Mouse (Mus musculus) hindbrain, postnatal 0 days (tissue): ENCODE results near the gene Alox12. TPM values are rescaled to one million over a fixed set of nuclear protein-coding genes. Genes with fewer than 3 reads are reported as not detected.

ENCODE experiments used
- ATAC-seq: fragments of 200-750 bp; cut with Nextera tagmentation; 2 replicates; pipeline ENCODE4 v1.8.0; 2017; ENCODE audit warnings: mild to moderate bottlenecking, moderate TSS enrichment, moderate library complexity
- DNase-seq: peaks from one replicate; pipeline ENCODE4 v3.0.0-alpha.2; 2015; ENCODE audit warnings: low spot score
- H3K27ac ChIP-seq: fragments of 300-500 bp; sonication (generic); 2 replicates; pipeline ENCODE4 v1.5.1; 2014; ENCODE audit warnings: mild to moderate bottlenecking
- H3K27me3 ChIP-seq: fragments of 300-500 bp; sonication (generic); 2 replicates; pipeline ENCODE4 v1.6.1; 2014; ENCODE audit warnings: low read length, mixed read lengths; ENCODE audit not compliant: insufficient read depth
- H3K36me3 ChIP-seq: fragments of 300-500 bp; sonication (generic); 2 replicates; pipeline ENCODE4 v1.6.1; 2014; ENCODE audit warnings: low read length, mixed read lengths; ENCODE audit not compliant: insufficient read depth
- H3K4me1 ChIP-seq: fragments of 300-500 bp; sonication (generic); 2 replicates; pipeline ENCODE4 v1.6.1; 2014; ENCODE audit warnings: antibody characterized with exemption, low read length, mixed read lengths; ENCODE audit not compliant: insufficient read depth
- H3K4me2 ChIP-seq: fragments of 300-500 bp; sonication (generic); 2 replicates; pipeline ENCODE4 v1.6.1; 2014; ENCODE audit warnings: low read depth, mild to moderate bottlenecking, low read length, moderate library complexity, mixed read lengths
- H3K4me3 ChIP-seq: fragments of 300-500 bp; sonication (generic); 2 replicates; pipeline ENCODE4 v1.5.1; 2014; ENCODE audit warnings: low read length
- H3K9ac ChIP-seq: fragments of 300-500 bp; sonication (generic); replicated peaks from 2 replicates; pipeline ENCODE4 v1.6.1; 2014; ENCODE audit warnings: mild to moderate bottlenecking, low read length, moderate library complexity, mixed read lengths
- H3K9me3 ChIP-seq: fragments of 300-500 bp; sonication (generic); 2 replicates; pipeline ENCODE4 v1.6.1; 2016; ENCODE audit warnings: low read length, mixed read lengths
- CTCF ChIP-seq: IDR thresholded peaks from 2 replicates; pipeline ENCODE4 v1.5.1; 2016; ENCODE audit warnings: antibody characterized with exemption, control low read depth, low read depth
- WGBS: fragments of 180-500 bp; shearing (Covaris S2); extraction: QIAGEN DNeasy Blood & Tissue Kit; methylation state at CpG from one replicate; pipeline ENCODE4 v1.1.7; 2014; 5-methylcytosine and 5-hydroxymethylcytosine counted together
- polyA plus RNA-seq: library from polyadenylated mRNA; unstranded; fragments of >200 nt; fragmentation: Nextera tagmentation; extraction: Ambion mirVana; gene quantifications from 2 replicates; pipeline ENCODE4 v1.2.1, GENCODE M21; 2015
- total RNA-seq: library from RNA; depleted of rRNA; stranded (reverse); fragments of >200 nt; gene quantifications from 2 replicates; pipeline ENCODE4 v1.2.3, GENCODE M21; 2014

Alox12 gene
- total and polyA plus RNA-seq, 2 experiments from 2014 or later, result 0.16 to 0.49 TPM

DNA sequence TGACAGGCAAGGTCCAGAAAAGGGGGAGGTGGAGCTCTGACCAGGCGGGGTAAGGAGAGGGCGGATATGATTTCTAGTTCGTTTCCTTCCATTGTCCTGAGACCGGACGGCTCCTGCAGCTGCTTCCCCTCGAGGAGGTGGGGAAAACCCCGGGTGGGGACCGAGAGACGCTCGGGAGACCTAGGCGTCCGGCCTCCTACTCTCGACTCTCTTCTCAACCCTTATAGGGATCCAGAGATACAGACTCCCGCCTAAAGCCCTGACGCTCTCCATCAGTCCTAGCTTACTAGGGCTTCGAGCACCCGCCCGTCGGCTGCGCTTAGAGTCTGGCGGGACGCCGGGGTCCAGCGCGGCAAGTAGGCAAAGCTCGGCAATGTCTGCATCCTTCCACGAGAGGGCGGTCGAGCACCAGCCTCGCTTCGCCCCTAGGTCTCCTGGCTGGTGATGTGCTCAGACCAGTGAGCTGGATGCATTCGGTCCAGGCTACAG, 24.9 kb downstream of the Alox12 start:
- Histone ChIP-seq H3K4me1 (peaks cover 12% of the 10 kb centered on the region), H3K27ac (no peak overlapping the region), H3K9me3 (no peaks in the 10 kb centered on the region), H3K36me3 (0 out of 2 replicates have a peak, but pooled peaks cover 8% of the 10 kb centered on the region), H3K27me3 (0 out of 2 replicates have a peak, but pooled peaks cover 6% of the 10 kb centered on the region), H3K4me2 (peak overlapping the region; percentile 55; the same call in 1 of the 2 replicates), H3K9ac (no peak overlapping the region), H3K4me3 (0 out of 2 replicates have a peak overlapping the region, but pooled peaks have one; percentile 7)
- 1% methylated on average over 32 of the region's 32 CpGs for WGBS
- TF ChIP-seq CTCF, result peak; percentile 98
- DNase-seq (peak; percentile 89), ATAC-seq (peak; percentile 47; the same call in 1 of the 2 replicates)

DNA sequence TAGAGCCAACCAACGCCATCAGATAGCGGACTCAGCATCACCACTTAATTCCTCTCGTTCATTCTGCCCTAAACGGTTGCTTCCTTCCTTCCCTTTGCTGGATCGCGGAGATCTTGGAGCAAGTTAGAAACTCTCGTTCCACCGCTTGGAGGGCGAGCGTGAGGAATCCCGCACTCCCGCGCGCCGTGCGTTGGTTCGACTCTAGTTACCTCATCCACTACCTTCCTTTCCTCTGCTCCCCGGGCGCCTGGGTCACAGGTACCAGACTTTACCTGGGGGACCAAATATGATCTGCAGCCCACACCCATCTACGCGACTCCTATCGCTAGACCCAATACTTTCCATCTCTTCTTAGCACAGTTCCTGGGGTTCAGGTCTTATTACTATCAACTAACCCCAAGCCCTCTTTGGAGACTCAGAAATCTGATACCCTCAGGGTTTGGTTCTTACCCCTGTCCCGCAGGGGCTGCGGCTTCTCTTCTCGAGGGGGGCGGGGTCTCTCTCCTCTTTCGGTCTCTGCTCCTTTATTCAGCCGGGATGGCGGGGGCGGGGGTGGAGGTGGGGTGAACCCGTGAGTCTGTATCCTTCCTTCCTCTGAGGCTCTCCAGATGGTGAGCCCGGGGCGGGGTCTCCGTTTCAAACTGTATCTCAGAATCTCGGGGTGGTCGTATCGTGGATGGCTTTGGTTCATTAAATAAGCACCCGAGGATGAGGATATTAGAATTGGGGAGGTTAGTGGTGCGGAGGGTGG, 25.7 kb downstream of the Alox12 start, which contains the start of gene Bcl6b:
Bcl6b (minus strand) TSS at position 539 of the 751 bp plus-strand sequence.
- peak within 1 kb of the TSS; percentile 51; the same call in 1 of the 2 replicates for H3K27ac ChIP-seq
- WGBS, result 1% methylated on average over 39 of the region's 39 CpGs
- peak within 1 kb of the TSS; percentile 24; the same call in 1 of the 2 replicates for H3K9ac ChIP-seq

GRCm38 (mm10) chr11:70228828-70229227, 26.3 kb downstream of the Alox12 start:
- peak overlapping the region; percentile 24; the same call in 1 of the 2 replicates for H3K9ac ChIP-seq
- H3K36me3 ChIP-seq, result no peaks in the 10 kb centered on the region
- WGBS, result under 1% methylated on average over 19 of the region's 19 CpGs
- TF ChIP-seq CTCF, result peak; percentile 14
- peak overlapping the region; percentile 55 for H3K4me2 ChIP-seq
- peaks cover 12% of the 10 kb centered on the region for H3K4me1 ChIP-seq
- H3K27ac ChIP-seq, result peak overlapping the region; percentile 51; the same call in 1 of the 2 replicates
- DNase-seq, result peak; percentile 87
- ATAC-seq, result peak; percentile 51; the same call in 1 of the 2 replicates
- H3K27me3 ChIP-seq, result 0 out of 2 replicates have a peak, but pooled peaks cover 6% of the 10 kb centered on the region
- peak overlapping the region; percentile 30 for H3K4me3 ChIP-seq
- no peaks in the 10 kb centered on the region for H3K9me3 ChIP-seq

More for the DNA sequence above, 25.7 kb downstream of the Alox12 start, which contains the start of gene Bcl6b:
- Histone ChIP-seq H3K27me3 (0 out of 2 replicates have a peak, but pooled peaks cover 6% of the 10 kb centered on the region), H3K4me1 (peaks cover 12% of the 10 kb centered on the region), H3K36me3 (0 out of 2 replicates have a peak, but pooled peaks cover under 1% of the 10 kb centered on the region), H3K9me3 (no peaks in the 10 kb centered on the region), H3K4me2 (peak within 1 kb of the TSS; percentile 55), H3K4me3 (peak within 1 kb of the TSS; percentile 30)
- TF ChIP-seq CTCF, result no peak
- DNase-seq (peak; percentile 2), ATAC-seq (no peak)

DNA sequence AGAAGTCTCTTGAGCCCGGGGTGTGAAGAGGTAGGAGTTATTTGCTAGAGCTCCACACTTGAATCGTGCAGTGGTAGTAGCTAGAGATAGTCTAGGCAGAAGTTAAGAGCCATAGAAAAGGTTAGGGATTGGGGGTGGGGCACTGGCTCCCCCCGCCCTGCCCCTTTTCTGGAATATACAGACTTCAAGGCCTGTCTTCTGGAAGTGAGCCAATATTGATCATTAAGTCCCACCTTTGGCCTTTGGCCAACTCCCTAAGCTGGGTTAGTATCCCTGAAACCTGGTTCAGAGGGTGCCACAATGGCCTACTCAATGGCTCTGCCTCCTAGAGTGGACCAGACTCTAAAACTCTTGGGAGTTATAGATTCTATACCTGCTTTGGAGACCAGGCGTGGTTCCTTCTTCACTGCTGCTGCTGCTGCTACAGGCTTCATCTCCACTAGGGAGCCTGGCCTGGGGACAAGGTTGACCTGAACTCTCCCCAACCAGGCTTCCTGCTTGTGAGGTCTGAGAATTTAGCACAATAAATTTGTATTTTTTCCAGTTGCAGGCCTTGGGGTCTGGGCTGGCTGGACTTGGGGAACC, 27.4 kb downstream of the Alox12 start:
- ATAC-seq (no peak), DNase-seq (no peak)
- Histone ChIP-seq H3K27ac (no peak overlapping the region), H3K9me3 (no peaks in the 10 kb centered on the region), H3K4me3 (no peak overlapping the region), H3K9ac (no peak overlapping the region), H3K27me3 (0 out of 2 replicates have a peak, but pooled peaks cover 6% of the 10 kb centered on the region), H3K4me1 (peaks cover 12% of the 10 kb centered on the region), H3K36me3 (no peaks in the 10 kb centered on the region), H3K4me2 (no peak overlapping the region)
- TF ChIP-seq CTCF, result no peak
- 87% methylated on average over 4 of the region's 4 CpGs for WGBS

DNA sequence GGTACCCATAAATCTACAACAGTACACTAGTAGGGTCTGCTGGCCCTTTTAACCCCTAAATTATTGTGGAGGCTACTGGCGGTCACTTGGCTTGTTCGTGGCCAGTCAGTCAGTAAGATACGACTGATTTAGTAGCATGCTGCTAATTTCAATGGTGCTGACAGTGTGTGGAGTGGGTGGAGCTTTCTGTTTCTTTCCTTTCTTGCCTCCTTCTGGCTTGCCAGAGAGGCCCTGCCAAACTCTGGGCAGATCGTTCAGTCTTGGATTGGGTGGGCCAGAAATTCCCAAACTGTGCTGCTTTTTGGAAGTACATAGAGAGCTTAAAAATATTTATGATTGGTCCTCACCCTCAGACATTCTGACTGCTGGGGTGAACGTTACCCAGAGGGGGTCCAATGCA, 28.0 kb downstream of the Alox12 start:
- TF ChIP-seq CTCF, result no peak
- Histone ChIP-seq H3K9ac (0 out of 2 replicates have a peak overlapping the region, but pooled peaks have one; percentile 39), H3K27me3 (0 out of 2 replicates have a peak, but pooled peaks cover 6% of the 10 kb centered on the region), H3K27ac (no peak overlapping the region), H3K9me3 (no peaks in the 10 kb centered on the region), H3K36me3 (no peaks in the 10 kb centered on the region), H3K4me1 (peaks cover 16% of the 10 kb centered on the region), H3K4me2 (peak overlapping the region; percentile 57), H3K4me3 (peak overlapping the region; percentile 29)
- WGBS, result 32% methylated on average over 5 of the region's 5 CpGs
- DNase-seq (peak; percentile 40), ATAC-seq (no peak)

DNA sequence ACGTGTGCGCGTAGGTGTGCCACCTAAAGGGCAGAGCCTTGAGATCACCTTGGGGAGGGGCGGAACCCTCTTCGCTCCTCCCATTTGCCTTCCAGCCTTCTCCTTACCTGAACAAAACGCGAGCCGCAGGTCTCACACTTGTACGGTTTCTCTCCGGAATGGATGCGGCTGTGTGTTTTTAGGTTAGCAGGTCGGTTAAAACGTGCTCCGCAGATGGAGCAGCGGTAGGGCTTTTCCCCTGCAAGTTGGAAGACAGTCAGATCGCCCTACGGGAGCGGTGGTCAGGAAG, 28.6 kb downstream of the Alox12 start:
- H3K4me3 ChIP-seq, result peak overlapping the region; percentile 29
- H3K4me2 ChIP-seq, result peak overlapping the region; percentile 57
- peaks cover 20% of the 10 kb centered on the region for H3K4me1 ChIP-seq
- DNase-seq (peak; percentile 43), ATAC-seq (no peak)
- H3K27me3 ChIP-seq, result 0 out of 2 replicates have a peak, but pooled peaks cover 6% of the 10 kb centered on the region
- no peaks in the 10 kb centered on the region for H3K9me3 ChIP-seq
- 9% methylated on average over 18 of the region's 18 CpGs for WGBS
- no peak for TF ChIP-seq CTCF
- no peaks in the 10 kb centered on the region for H3K36me3 ChIP-seq
- H3K27ac ChIP-seq, result no peak overlapping the region
- peak overlapping the region; percentile 39 for H3K9ac ChIP-seq
